Mouse (Mus musculus): ENCODE data around the gene Surf4. TPM values are rescaled to one million over a fixed set of nuclear protein-coding genes. Genes with fewer than 3 reads are reported as not detected.

The Surf4 gene
- 10 to 100 TPM; 75.1 to 87.6 TPM for polyA plus RNA-seq (2017; shearing (Covaris generic))

- ATAC-seq, result peak; percentile 76
Observed at GRCm38 (mm10) chr2:26933304-26934055, at the start of gene Surf4, which contains the start of gene Stkld1. TSS of gene Surf4 (minus strand) at chr2:26933928. TSS of gene Stkld1 (plus strand) at chr2:26934047.

GRCm38 (mm10) chr2:26980361-26980760 is 46.6 kb upstream of the Surf4 start:
- ATAC-seq, result no peak

- ATAC-seq, result no peak
Observed at GRCm38 (mm10) chr2:26973960-26974359, 40.2 kb upstream of the Surf4 start.

GRCm38 (mm10) chr2:26973116-26973515 is 39.4 kb upstream of the Surf4 start, which contains the start of gene Adamts13:
TSS of gene Adamts13 (plus strand) at chr2:26973416.
- ATAC-seq, result no peak

GRCm38 (mm10) chr2:26967262-26967661 is 33.5 kb upstream of the Surf4 start:
- ATAC-seq, result no peak

GRCm38 (mm10) chr2:26964724-26965370 is 31.1 kb upstream of the Surf4 start:
- ATAC-seq, result no peak

GRCm38 (mm10) chr2:26963923-26964723 is 30.4 kb upstream of the Surf4 start, which contains the start of gene Rexo4:
TSS of gene Rexo4 (minus strand) at chr2:26964386.
- ATAC-seq, result peak; percentile 89

GRCm38 (mm10) chr2:26960756-26961155 is 27.0 kb upstream of the Surf4 start:
- ATAC-seq, result no peak

GRCm38 (mm10) chr2:26957488-26957859 is 23.7 kb upstream of the Surf4 start:
- ATAC-seq, result no peak

- ATAC-seq, result no peak
Observed at GRCm38 (mm10) chr2:26956811-26957487, 23.2 kb upstream of the Surf4 start.

GRCm38 (mm10) chr2:26954735-26955395 is 21.1 kb upstream of the Surf4 start:
- no peak for ATAC-seq

GRCm38 (mm10) chr2:26952866-26953265 is 19.1 kb upstream of the Surf4 start:
- ATAC-seq, result no peak

GRCm38 (mm10) chr2:26952193-26952592 is 18.5 kb upstream of the Surf4 start:
- no peak for ATAC-seq

GRCm38 (mm10) chr2:26951346-26951905 is 17.7 kb upstream of the Surf4 start:
- ATAC-seq, result no peak

GRCm38 (mm10) chr2:26950411-26950810 is 16.7 kb upstream of the Surf4 start:
- no peak for ATAC-seq

GRCm38 (mm10) chr2:26943253-26943652 is 9.5 kb upstream of the Surf4 start:
- no peak for ATAC-seq

GRCm38 (mm10) chr2:26941539-26941938 is 7.8 kb upstream of the Surf4 start:
- no peak for ATAC-seq

- ATAC-seq, result peak; percentile 36
Observed at GRCm38 (mm10) chr2:26936425-26936824, 2.7 kb upstream of the Surf4 start.

GRCm38 (mm10) chr2:26935286-26935685 is 1.6 kb upstream of the Surf4 start:
- ATAC-seq, result no peak

GRCm38 (mm10) chr2:26932473-26933303 is 1.0 kb downstream of the Surf4 start:
- ATAC-seq, result no peak

- peak; percentile 33 for ATAC-seq
Observed at GRCm38 (mm10) chr2:26930390-26930789, 3.3 kb downstream of the Surf4 start.

Data from activated CD4-positive, CD25-positive, alpha-beta regulatory T cell, adult 4 months (primary cell).